Mouse (Mus musculus): ENCODE measurements around the gene Slc25a4. TPM values are rescaled to one million over a fixed set of nuclear protein-coding genes. Genes with fewer than 3 reads are reported as not detected.

Gene Slc25a4
- total RNA-seq, 1 experiment from 2014 or later, result 159 TPM

DNA sequence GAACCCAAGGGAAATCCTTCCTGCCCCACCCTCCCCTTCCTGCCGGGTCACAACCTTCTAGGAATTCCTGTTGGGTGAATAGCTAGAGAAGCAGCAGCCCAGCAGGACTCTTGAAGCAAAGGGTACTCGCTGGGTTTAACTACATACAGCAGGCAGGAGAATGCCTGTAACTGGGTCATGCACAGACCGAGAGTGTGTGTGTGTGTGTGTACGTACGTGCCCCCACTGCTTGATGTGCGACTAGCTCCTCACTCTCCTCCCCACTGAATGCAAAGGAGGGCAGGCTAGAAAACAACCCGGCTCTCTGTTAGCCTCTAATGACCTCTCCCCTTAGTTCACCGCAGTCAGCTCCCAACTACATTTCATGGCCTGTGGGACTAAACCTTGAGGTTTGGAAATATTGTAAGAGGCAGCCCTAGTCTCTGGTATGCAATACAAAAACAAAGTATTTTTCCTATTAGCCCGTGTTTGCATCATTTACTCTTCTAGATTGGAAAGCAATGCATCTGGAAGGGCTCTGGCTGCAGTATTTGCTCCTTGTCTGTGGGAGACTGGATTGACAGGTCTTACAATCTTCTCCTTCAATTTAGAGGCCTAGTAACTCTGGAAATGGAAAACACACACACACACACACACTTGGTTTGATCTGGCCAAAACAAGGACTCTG lies 6.0 kb downstream of the Slc25a4 start:
- no peak for DNase-seq

DNA sequence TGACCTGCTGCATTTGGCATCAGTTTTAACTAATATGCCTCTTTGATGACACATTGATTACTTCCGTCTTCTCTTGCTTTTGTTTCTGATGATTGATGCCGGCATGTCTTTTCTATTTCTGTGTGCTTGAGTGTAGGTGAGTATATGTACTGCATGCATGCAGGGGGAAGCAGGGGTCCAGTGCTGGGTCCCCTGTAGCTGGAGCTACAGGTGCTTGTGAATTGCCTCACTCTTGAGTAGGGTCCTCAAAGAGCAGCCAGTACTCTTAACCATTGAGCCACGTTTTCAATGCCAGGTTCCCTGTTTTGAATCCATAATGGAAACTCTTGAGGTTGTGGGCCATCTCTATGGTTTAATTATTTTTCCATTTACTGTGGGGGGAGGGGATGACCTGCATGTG lies 6.8 kb downstream of the Slc25a4 start:
- no peak for DNase-seq

DNA sequence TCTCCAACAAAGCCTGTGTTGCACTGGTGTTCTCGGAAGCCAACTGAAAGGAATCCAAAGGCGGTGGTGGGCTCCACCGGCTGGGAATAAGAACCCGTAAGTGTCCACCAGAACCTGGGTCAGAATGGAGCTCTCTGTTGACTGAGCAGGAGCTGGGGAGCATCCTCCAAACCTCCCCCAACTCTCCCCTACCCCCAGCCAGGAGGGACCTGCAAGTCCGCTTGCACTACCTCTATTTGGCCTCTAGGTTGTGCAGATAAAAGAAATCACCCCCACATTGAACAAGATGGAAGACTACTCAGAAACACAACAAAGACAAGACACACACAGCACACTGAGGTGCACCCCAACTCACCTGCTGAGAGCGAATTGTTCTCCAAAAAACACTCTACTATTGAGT lies 8.7 kb downstream of the Slc25a4 start:
- DNase-seq, result no peak

DNA sequence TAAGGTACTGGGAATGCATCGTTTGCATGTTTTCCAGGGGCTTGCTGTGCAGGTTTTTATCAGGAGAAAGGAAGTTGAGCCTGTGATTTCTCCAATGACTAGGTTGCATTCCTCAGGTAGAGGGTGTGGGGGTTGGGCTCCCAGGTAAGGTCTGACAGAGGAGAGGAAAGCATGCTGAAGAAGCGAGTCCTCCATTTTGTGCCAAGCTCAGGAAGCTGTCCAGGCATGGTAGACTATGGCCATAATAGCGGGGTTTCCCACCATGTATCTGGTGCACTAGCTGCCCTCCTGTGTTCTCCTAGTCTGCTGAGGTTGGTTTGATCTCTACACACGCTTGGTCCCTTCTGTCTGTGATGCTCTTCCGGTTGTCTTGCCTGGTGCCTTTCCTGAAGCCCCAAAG lies 13.4 kb downstream of the Slc25a4 start:
- DNase-seq, result no peak

DNA sequence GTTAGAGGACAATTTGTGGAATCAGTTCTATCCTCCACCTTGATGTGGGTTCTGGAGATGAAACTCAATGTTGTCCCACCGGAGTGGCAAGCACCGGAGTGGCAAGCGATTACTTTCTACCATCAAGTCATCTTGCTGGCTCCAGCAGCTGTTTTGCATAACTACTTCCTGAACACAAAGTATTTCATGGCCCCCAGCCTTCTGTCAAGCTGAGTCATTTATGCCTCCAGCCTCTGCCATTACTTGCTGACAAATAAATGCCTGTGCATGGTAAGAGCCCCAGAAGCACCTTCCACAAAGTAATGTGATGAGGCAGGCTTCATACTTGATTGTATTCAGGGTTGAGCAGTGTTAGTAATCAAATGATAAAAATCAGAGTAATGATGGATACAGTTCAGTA lies 14.2 kb downstream of the Slc25a4 start:
- no peak for DNase-seq

DNA sequence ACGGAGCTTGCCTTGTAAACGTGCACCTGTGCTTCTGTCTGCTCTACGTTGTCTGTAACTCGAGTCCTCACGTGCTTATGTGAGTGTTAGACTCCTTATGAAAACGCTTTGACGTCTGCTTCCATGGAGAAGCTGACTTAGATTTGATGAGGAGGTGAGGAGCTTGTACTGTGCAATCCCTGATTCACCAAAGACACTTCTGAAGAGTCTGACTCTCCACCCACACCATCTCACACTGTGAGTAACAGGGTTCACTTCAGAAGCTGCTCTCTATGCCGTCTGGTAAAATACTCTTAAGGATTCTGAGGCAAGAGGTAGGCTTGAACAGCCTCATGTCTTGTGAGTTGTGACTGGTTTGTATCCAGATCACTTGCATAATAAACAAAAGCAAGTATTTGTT lies 18.0 kb downstream of the Slc25a4 start:
- no peak for DNase-seq

DNA sequence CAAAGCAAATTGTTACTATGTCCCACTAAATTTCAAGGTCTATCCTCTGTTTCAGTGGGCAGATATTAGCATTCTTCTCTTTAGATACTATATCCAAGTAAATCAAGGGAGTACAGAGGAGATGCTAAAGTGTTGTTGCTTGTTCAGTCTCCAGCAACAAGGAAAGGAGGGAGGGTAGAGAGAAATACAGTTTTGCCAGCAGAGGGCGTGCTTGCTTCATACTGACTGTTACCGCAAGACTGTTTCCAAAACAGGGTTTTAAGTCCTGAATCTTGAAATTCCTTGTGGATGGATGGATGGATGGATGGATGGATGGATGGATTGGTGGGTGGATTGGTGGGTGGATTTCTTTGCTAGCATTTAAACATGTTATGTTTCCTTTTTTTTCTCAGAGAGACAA lies 25.7 kb downstream of the Slc25a4 start:
- DNase-seq, result peak; percentile 64

DNA sequence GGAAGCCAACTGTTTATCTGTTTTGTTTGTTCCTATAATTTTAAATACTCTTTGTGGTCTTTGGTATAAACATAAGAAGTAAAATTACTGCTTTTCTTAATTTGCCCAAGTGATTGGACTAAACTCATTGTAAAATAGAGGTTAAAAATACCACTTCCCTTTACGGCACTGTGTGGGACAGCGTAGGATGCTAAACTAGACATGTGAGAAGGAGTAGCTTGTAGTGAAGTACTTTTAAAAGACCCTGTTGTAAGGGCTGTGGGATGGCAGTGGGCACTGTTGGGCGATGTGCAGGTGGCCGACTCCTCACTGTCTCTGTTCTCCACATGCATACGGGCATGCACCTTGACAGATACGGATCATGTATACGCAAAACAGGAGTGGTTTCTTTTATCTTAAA lies 30.9 kb downstream of the Slc25a4 start:
- no peak for DNase-seq

DNA sequence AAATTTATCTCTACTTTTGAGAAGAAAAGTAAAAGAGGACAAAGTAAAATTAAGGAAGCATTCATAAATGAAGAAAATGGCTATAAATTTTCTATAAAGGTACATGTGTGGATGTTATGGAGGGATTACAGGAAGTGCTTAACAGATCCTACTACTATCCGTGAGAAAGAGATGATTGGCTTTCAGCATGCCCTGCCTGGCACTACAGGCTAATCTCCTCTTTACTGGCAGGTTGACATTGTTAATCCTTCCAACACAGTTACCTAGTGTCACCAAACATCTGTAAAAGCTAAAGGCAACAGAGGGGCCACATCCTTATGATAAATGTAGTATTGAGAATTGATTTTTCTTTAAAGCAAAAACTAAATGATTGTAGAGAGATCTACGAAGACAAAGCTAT lies 37.4 kb downstream of the Slc25a4 start:
- no peak for DNase-seq

DNA sequence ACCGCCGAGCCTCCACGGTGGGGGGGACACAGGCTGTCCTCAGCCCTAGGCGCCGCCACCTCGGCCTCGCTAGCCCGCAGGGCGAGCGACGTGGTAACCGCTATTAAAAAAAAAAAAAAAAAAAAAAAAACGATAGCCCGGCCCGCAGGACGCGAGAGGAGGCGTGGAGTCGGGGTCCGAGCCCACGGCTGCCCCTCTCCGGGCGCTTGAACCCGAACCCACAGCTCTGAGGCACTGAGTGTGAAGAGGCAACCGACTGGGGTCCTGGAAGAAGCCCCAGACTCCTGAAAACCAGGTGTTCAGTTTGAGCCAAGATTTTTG lies 47.3 kb downstream of the Slc25a4 start:
- no peak for DNase-seq

DNA sequence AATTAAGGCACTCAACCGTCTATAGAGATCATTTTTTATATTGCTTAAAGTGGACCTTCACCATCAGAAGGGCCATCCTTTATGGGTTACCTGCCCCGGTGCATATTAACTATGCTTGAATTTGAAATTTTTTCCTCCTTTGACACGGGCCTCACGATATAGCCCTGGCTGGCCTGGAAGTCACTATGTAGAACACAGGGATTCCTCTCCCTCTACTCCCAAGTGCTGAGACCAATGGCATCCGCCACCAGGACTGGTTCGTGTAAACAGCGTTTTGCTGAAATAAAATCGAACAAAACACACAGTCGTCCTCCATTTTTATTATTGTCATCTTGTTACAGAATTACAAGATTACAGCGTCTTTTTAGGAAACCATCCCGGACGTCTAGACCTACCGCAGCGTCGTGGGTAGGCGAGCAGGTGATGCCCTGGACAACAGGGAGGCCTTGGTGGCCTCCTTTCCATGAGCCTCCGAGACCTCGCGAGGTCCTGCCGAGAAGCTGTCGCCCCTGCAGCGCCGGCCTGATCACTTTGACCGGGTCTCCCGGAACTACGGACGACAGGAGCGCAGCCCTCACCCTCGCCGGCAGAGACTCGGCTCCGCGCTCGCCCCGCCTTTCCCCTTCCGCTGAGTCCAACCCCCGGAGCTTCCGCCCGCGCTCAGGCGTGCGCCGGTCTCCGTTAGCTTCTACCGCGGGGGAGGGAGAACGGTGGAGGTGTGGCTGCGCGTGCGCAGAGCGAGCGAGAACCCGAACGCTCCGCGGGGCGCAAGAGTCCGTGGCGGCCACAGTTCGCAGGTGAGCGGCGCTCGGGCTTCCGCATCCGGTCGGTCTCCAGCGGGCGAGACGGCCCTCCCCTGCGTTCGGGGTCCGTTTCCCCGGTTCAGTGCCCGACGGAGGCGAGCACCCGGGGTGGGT lies 47.9 kb downstream of the Slc25a4 start:
- peak; percentile 98 for DNase-seq

Small RNA genes within 50 kb of the gene (microRNA-seq; reads per million reads assigned to microRNA genes)
- 0 reads per million in 2 experiments for gene Gm23812

Other genes with a start within 250 kb of the Slc25a4 start
- 2.1 and 2.6 TPM in 2 replicates for gene 1700029J07Rik, start 236.0 kb downstream of the Slc25a4 start, total RNA-seq (2021)
- gene Ufsp2, start 235.8 kb downstream of the Slc25a4 start, total RNA-seq (2021), result 60.6 and 61.5 TPM in 2 replicates
- gene Lrp2bp, start 212.0 kb downstream of the Slc25a4 start, total RNA-seq (2021), result 0.33 and 0.81 TPM in 2 replicates
- gene Ankrd37, start 205.6 kb downstream of the Slc25a4 start, total RNA-seq (2021), result not detected in 2 replicates
- gene Cfap97, start 59.5 kb downstream of the Slc25a4 start, total RNA-seq (2021), result 21.2 and 24.4 TPM in 2 replicates
- 17.3 and 17.9 TPM in 2 replicates for gene Snx25, start 59.1 kb downstream of the Slc25a4 start, total RNA-seq (2021)
- gene Helt, start 83.4 kb upstream of the Slc25a4 start, total RNA-seq (2021), result not detected in 2 replicates

Data from adrenal gland, postnatal 25 days (tissue).